Mouse (Mus musculus) limb, embryonic 14.5 days (tissue): ENCODE results near the gene Rbm5. TPM values are rescaled to one million over a fixed set of nuclear protein-coding genes. Genes with fewer than 3 reads are reported as not detected.

Experiments
- ATAC-seq: fragments of 200-750 bp; cut with Nextera tagmentation; 2 replicates; pipeline ENCODE4 v1.8.0; 2017; ENCODE audit warnings: low read depth, moderate number of reproducible peaks, moderate TSS enrichment; ENCODE audit not compliant: low FRiP score
- DNase-seq: peaks from one replicate; pipeline ENCODE4 v3.0.0-alpha.2; 2015; ENCODE audit warnings: low spot score
- H3K27ac ChIP-seq: fragments of 300-500 bp; sonication (generic); replicated peaks from 2 replicates; pipeline ENCODE4 v1.5.1; 2014; ENCODE audit warnings: low read depth, mild to moderate bottlenecking, low read length, moderate library complexity, mixed read lengths
- H3K27me3 ChIP-seq: fragments of 300-500 bp; sonication (generic); 2 replicates; pipeline ENCODE4 v1.6.1; 2014; ENCODE audit warnings: low read length, mixed read lengths; ENCODE audit not compliant: control insufficient read depth, insufficient read depth
- H3K36me3 ChIP-seq: fragments of 300-500 bp; sonication (generic); 2 replicates; pipeline ENCODE4 v1.6.1; 2014; ENCODE audit warnings: mild to moderate bottlenecking, low read length, moderate library complexity, mixed read lengths; ENCODE audit not compliant: control insufficient read depth, insufficient read depth
- H3K4me1 ChIP-seq: fragments of 300-500 bp; sonication (generic); 2 replicates; pipeline ENCODE4 v1.6.1; 2014; ENCODE audit warnings: antibody characterized with exemption, low read length, mixed read lengths; ENCODE audit not compliant: control insufficient read depth, insufficient read depth
- H3K4me2 ChIP-seq: fragments of 300-500 bp; sonication (generic); replicated peaks from 2 replicates; pipeline ENCODE4 v1.6.1; 2014; ENCODE audit warnings: low read depth, mild to moderate bottlenecking, low read length, moderate library complexity; ENCODE audit not compliant: severe bottlenecking
- H3K4me3 ChIP-seq: fragments of 300-500 bp; sonication (generic); replicated peaks from 2 replicates; pipeline ENCODE4 v1.5.1; 2014; ENCODE audit warnings: low read length
- H3K9ac ChIP-seq: fragments of 300-500 bp; sonication (generic); 2 replicates; pipeline ENCODE4 v1.6.1; 2014; ENCODE audit warnings: mild to moderate bottlenecking, low read depth, low read length, moderate library complexity; ENCODE audit not compliant: severe bottlenecking
- H3K9me3 ChIP-seq: fragments of 300-500 bp; sonication (generic); 2 replicates; pipeline ENCODE4 v1.6.1; 2016; ENCODE audit warnings: low read length; ENCODE audit not compliant: control insufficient read depth
- POLR2A ChIP-seq: fragments of 200-500 bp; IDR thresholded peaks from 2 replicates; pipeline ENCODE4 v1.8.0; 2012; ENCODE audit warnings: inconsistent platforms, mild to moderate bottlenecking, moderate library complexity, borderline replicate concordance; ENCODE audit not compliant: insufficient read depth, insufficient read length; ENCODE audit errors: extremely low read depth
- WGBS: fragments of 180-500 bp; shearing (Covaris S2); extraction: QIAGEN DNeasy Blood & Tissue Kit; methylation state at CpG from one replicate; pipeline ENCODE4 v1.1.7; 2014; 5-methylcytosine and 5-hydroxymethylcytosine counted together
- polyA plus RNA-seq, 2 experiments: library from polyadenylated mRNA; depleted of rRNA in 1 of 2; stranded (reverse) in 1 of 2; unstranded in 1 of 2; fragments of >200 nt; fragmentation: Nextera tagmentation in 1 of 2; extraction: Ambion mirVana in 1 of 2; gene quantifications; 2 replicates each; pipeline versions ENCODE4 v1.2.1 to v1.2.3; 2012 to 2014

Rbm5 gene
- polyA plus RNA-seq, 2 experiments: 163 to 185 TPM

DNA sequence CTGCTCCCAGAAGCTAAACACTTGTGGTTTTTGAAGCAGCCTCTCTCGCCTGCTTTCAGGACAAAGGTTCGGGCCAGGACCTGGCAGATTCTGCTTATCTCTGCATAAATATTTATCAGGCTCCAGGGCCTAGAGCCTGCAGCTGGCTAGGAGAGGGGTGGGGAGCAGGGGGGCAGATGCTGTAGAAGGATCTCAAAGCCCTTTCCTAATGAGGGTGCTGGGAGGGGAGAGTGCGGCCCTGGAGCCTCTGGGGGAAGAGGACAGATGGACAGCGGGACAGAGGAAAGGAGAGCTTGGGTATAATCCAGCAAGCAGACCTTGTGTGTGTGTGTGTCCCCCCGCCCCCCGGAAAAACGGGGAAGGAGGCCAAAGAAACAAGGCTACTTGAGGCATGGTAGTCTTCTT lies 36.2 kb downstream of the Rbm5 start:
- WGBS: 40% methylated on average over 7 of the region's 7 CpGs
- H3K27ac ChIP-seq: peak overlapping the region; percentile 90; the same call in 1 of the 2 replicates
- DNase-seq (no peak), ATAC-seq (no peak)
- H3K4me2 ChIP-seq: peak overlapping the region; percentile 51
- H3K36me3 ChIP-seq: peaks cover 17% of the 10 kb centered on the region
- H3K9me3 ChIP-seq: no peaks in the 10 kb centered on the region
- TF ChIP-seq POLR2A: no peak
- H3K27me3 ChIP-seq: no peaks in the 10 kb centered on the region
- H3K4me3 ChIP-seq: no peak overlapping the region
- H3K9ac ChIP-seq: peak overlapping the region; percentile 25; the same call in 1 of the 2 replicates
- H3K4me1 ChIP-seq: peaks cover 39% of the 10 kb centered on the region

DNA sequence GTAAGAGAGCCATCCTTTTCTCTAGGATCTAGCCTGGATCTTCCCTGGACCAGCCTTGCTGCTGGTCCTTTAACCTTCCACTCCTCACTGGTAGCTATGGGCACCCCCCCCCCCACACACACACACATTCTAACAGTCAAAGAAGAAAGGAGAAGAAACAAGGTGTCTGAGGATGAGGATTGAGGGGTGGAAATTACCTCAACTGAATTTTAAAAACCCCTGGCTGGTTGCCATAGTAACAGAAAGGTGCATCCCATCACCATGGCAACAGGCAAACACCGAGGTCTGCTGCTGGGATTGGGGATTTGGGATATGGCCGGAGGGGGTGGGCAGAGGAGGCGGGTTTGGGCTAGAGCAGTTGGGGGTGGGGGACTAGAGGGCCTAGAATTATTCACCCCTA lies 41.1 kb downstream of the Rbm5 start:
- H3K27ac ChIP-seq: peak overlapping the region; percentile 55; the same call in 1 of the 2 replicates
- peaks cover 42% of the 10 kb centered on the region for H3K4me1 ChIP-seq
- 19% methylated on average over 3 of the region's 3 CpGs for WGBS
- no peak for TF ChIP-seq POLR2A
- no peaks in the 10 kb centered on the region for H3K27me3 ChIP-seq
- DNase-seq: no peak
- peak; percentile 21; the same call in 1 of the 2 replicates for ATAC-seq
- H3K36me3 ChIP-seq: no peaks in the 10 kb centered on the region
- no peak overlapping the region for H3K4me3 ChIP-seq
- H3K4me2 ChIP-seq: 0 out of 2 replicates have a peak overlapping the region, but pooled peaks have one; percentile 10
- H3K9ac ChIP-seq: no peak overlapping the region
- H3K9me3 ChIP-seq: no peaks in the 10 kb centered on the region

DNA sequence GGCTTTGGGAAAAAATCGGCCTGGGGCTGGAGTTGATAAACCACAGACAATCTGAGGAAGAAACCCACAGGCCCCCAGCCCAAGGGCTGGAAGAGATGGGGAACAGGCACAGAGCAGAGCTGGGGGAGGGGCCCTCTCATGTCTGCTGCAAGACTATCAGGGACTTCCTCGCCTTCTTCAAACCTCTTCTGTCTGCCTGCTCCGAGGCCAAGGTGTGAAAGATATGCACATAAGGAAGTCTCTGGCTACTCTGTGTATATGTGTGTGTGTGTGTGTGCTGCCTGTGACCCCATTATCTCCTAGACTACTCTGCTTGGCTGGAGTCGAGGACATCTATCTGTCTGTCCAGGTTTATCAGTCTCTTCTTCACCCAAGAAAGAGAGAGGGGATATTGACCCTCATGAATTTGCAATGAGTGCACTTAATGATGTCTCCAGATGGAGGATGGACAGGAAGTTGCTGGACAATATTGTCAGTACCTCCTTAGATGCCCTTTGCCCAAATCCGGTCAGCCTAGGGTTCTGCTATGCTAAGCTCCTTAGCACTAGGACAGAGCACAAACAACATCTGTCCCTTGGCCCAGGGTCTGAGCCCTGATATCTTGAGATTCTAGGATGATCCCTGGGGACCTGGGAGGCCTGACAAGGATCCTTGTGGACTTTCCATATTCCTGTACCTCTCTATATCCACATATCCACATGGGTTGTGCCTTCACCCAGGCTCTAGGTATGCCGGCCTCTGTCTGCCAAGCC lies 41.7 kb downstream of the Rbm5 start:
- Histone ChIP-seq H3K27ac (peak overlapping the region; percentile 55; the same call in 1 of the 2 replicates), H3K27me3 (no peaks in the 10 kb centered on the region), H3K4me3 (no peak overlapping the region), H3K36me3 (no peaks in the 10 kb centered on the region), H3K4me1 (peaks cover 42% of the 10 kb centered on the region), H3K9ac (no peak overlapping the region), H3K4me2 (0 out of 2 replicates have a peak overlapping the region, but pooled peaks have one; percentile 10), H3K9me3 (no peaks in the 10 kb centered on the region)
- WGBS: 66% methylated on average over 6 of the region's 6 CpGs
- TF ChIP-seq POLR2A: no peak
- ATAC-seq (no peak), DNase-seq (no peak)

DNA sequence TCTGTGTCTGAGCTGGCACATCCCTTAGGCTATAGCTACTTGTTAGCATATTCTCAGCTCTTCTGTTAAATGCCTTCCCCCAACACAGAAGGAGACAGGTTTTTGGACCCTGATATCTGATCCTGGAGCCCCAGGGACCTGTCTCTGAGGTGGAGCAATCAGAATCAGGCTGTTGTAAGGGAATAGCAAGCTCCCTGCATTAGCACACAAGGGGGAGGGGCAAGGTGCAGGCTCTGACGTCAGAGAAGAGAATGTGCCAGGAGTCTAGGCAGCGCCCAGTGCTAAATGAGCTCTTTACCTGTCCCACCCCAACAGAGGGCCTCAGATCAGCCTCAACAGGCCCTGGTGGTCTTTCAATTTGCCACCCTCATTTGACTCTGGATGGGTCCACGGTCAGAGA lies 43.8 kb downstream of the Rbm5 start:
- Histone ChIP-seq H3K4me2 (no peak overlapping the region), H3K4me3 (no peak overlapping the region), H3K27ac (no peak overlapping the region; the same call in 1 of the 2 replicates), H3K9me3 (no peaks in the 10 kb centered on the region), H3K4me1 (peaks cover 57% of the 10 kb centered on the region), H3K27me3 (no peaks in the 10 kb centered on the region), H3K36me3 (no peaks in the 10 kb centered on the region), H3K9ac (no peak overlapping the region)
- 33% methylated on average over 3 of the region's 3 CpGs for WGBS
- no peak for TF ChIP-seq POLR2A
- peak; percentile 57 for DNase-seq
- ATAC-seq: no peak

DNA sequence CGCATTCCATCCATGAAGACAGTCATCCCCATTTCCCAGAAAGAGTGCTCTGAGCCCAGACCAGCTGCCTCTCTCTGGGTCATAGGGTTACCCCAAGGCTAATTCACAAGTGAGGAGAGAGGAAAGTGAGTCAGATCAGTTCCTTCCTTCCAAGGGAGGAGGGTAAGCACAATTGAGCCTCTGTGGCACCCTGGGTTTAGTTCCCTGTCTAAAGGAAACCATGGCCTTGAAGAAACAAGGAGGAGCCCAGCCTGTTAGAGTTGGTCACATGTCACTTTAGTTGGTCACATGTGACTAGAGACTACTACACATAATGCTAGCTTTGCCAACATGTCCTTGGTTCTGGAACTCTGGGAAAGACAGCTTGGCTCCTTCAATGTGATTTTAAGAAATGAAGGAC lies 46.0 kb downstream of the Rbm5 start:
- Histone ChIP-seq H3K9ac (no peak overlapping the region), H3K27me3 (no peaks in the 10 kb centered on the region), H3K4me2 (no peak overlapping the region), H3K36me3 (no peaks in the 10 kb centered on the region), H3K4me3 (no peak overlapping the region), H3K27ac (no peak overlapping the region), H3K9me3 (no peaks in the 10 kb centered on the region), H3K4me1 (peaks cover 53% of the 10 kb centered on the region)
- TF ChIP-seq POLR2A: no peak
- DNase-seq: no peak
- WGBS: 79% methylated on average over 1 of the region's 1 CpGs
- no peak for ATAC-seq
